Mouse (Mus musculus) cerebellum, adult 2 months (tissue): ENCODE results near the gene Epha8. TPM values are rescaled to one million over a fixed set of nuclear protein-coding genes. Genes with fewer than 3 reads are reported as not detected.

Source experiments
- DNase-seq, 2 experiments: peaks; one replicate each; pipeline ENCODE4 v3.0.0; 2021
- H3K27ac ChIP-seq: fragments of 200-500 bp; 2 replicates; pipeline ENCODE4 v1.5.1; 2012; ENCODE audit warnings: low read length, control low read depth, inconsistent platforms; ENCODE audit not compliant: insufficient read depth
- H3K27me3 ChIP-seq: fragments of 200-500 bp; 2 replicates; pipeline ENCODE4 v1.6.1; 2012; ENCODE audit warnings: inconsistent platforms, mild to moderate bottlenecking, low read length, moderate library complexity; ENCODE audit not compliant: control insufficient read depth, insufficient read depth
- H3K4me1 ChIP-seq: fragments of 200-500 bp; 2 replicates; pipeline ENCODE4 v1.6.1; 2011; ENCODE audit warnings: low read length; ENCODE audit not compliant: control insufficient read depth, insufficient read depth
- H3K4me3 ChIP-seq: fragments of 200-500 bp; replicated peaks from 2 replicates; pipeline ENCODE3; 2011; ENCODE audit warnings: mild to moderate bottlenecking, low read depth, low read length, control low read depth; ENCODE audit not compliant: insufficient read depth
- CTCF ChIP-seq: fragments of 200-500 bp; IDR thresholded peaks from 2 replicates; pipeline ENCODE4 v1.5.1; 2011; ENCODE audit warnings: low read depth, mild to moderate bottlenecking, control low read depth, low read length, moderate library complexity, borderline replicate concordance; ENCODE audit not compliant: insufficient read depth
- POLR2A ChIP-seq: fragments of 200-500 bp; IDR thresholded peaks from 2 replicates; pipeline ENCODE4 v1.6.1; 2011; ENCODE audit warnings: low read length, control low read depth, borderline replicate concordance; ENCODE audit not compliant: insufficient read depth
- WGBS: fragments of 180-500 bp; shearing (Covaris S2); methylation state at CpG from one replicate; pipeline ENCODE4 v1.1.7; 2018; 5-methylcytosine and 5-hydroxymethylcytosine counted together
- polyA plus RNA-seq: library from polyadenylated mRNA; depleted of rRNA; stranded (reverse); fragments of >200 nt; gene quantifications from 2 replicates; pipeline ENCODE4 v1.2.3, GENCODE M21; 2012

Epha8 gene
- polyA plus RNA-seq, 1 experiment = 44.5 TPM

DNA sequence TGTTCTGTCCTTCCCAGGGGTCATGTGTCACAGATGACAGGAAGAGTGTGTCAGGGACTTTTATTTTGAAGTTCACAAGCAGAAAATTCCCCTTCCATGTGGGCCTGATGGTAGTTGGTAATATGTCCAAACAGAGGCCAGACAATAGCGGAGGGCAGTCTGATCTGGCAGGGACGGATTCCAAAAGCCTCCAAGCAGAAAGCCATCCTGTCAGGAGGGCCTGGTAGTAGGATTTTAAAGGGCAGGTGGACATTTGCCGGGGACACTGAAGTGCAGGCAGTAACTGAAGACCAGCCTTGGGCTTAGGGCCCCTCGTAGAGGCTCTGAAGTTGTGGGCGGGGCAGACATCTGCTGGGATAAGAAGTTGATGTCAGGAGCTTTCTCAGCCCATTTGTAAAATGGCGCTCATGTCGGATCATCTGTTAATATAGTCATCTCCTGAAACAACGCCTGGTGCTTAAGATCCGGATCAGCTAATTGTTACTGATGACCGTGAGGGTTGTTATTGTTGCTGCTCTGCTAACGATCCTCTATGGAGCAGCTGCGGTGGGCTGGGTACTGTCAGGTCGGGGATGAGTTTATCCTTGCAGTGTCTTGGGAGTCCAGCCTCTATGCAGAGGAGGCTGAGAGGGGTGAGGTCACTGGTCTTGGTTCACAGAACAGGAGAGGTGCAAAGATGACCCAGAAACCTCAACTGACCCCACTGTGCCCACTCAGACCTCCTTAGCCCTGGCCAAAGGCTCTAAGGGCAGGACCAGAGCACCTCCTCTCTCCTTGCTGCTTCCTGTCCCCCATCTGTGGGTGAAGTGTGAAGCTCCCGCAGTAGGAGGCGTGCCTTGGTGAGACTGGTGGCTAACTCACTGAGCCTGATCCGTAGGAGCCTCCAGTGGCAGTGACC, 10.1 kb upstream of the Epha8 start:
- WGBS = 56% methylated on average over 16 of the region's 16 CpGs
- no peak for DNase-seq
- no peak overlapping the region for H3K27ac ChIP-seq
- H3K27me3 ChIP-seq = no peaks in the 10 kb centered on the region
- TF ChIP-seq CTCF = no peak
- TF ChIP-seq POLR2A = no peak
- no peak overlapping the region for H3K4me3 ChIP-seq
- H3K4me1 ChIP-seq = no peaks in the 10 kb centered on the region

- TF ChIP-seq POLR2A (no peak), CTCF (no peak)
- H3K27me3 ChIP-seq = no peaks in the 10 kb centered on the region
- no peak for DNase-seq
- H3K27ac ChIP-seq = no peak overlapping the region
- no peaks in the 10 kb centered on the region for H3K4me1 ChIP-seq
- no peak overlapping the region for H3K4me3 ChIP-seq
- WGBS = 63% methylated on average over 15 of the region's 15 CpGs
Observed at GRCm38 (mm10) chr4:136964990-136965421, 8.4 kb upstream of the Epha8 start.

DNA sequence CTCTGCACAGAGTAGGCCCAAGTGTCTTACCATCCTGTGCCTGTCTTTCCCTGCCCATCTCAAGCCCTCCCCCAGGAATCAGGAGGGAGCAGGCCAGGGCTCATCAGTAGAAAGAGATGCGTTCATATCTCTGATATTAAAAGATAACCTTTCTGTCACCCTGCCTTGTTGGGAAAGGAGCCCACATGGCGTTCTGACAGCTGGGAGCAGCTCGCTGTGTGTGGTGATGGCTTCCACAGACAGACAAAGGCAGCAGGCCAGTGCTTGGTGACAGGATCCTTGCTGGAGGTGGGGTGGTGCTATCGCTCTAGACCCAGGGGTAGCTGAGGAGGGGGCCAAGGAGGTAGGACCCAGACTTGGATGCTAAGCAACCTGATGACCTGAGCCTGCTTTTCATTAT, 5.8 kb upstream of the Epha8 start:
- H3K27ac ChIP-seq = no peak overlapping the region
- DNase-seq = no peak
- TF ChIP-seq CTCF (no peak), POLR2A (no peak)
- WGBS = 74% methylated on average over 4 of the region's 4 CpGs
- H3K4me1 ChIP-seq = peaks cover 2% of the 10 kb centered on the region; the same call in 1 of the 2 replicates
- no peak overlapping the region for H3K4me3 ChIP-seq
- no peaks in the 10 kb centered on the region for H3K27me3 ChIP-seq

- 63% methylated on average over 4 of the region's 4 CpGs for WGBS
- H3K27ac ChIP-seq = no peak overlapping the region
- no peak for TF ChIP-seq POLR2A
- TF ChIP-seq CTCF = no peak
- H3K27me3 ChIP-seq = no peaks in the 10 kb centered on the region
- no peak for DNase-seq
- H3K4me1 ChIP-seq = peaks cover 8% of the 10 kb centered on the region; the same call in 1 of the 2 replicates
- H3K4me3 ChIP-seq = no peak overlapping the region
Observed at GRCm38 (mm10) chr4:136961642-136962285, 5.1 kb upstream of the Epha8 start.

- WGBS = 90% methylated on average over 9 of the region's 9 CpGs
- H3K27ac ChIP-seq = no peak overlapping the region
- no peak for DNase-seq
- no peak for TF ChIP-seq POLR2A
- no peak for TF ChIP-seq CTCF
- H3K4me3 ChIP-seq = no peak overlapping the region
- H3K27me3 ChIP-seq = no peaks in the 10 kb centered on the region
- peaks cover 8% of the 10 kb centered on the region; the same call in 1 of the 2 replicates for H3K4me1 ChIP-seq
Observed at GRCm38 (mm10) chr4:136960581-136960980, 4.0 kb upstream of the Epha8 start.

DNA sequence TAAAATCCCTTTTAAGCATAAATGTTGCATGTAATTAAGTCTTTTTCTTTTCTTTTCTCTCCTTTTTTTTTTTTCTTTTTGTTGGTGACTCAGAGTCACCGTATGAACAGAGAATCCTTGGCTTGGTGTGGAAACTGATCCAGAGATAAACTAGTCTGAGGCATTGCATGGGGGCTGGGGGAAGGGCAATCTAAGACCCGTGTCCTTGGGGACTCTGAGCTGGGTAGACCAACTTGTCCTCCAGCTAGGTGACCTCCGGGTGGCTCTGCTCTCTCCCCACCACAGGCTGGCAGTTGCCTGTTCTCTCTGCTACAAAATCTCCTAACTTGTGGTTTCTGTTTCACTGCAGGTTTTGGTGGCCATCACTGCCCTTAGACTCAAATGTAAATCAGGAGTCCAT, 3.5 kb upstream of the Epha8 start:
- Histone ChIP-seq H3K4me3 (no peak overlapping the region), H3K27ac (no peak overlapping the region), H3K27me3 (no peaks in the 10 kb centered on the region), H3K4me1 (peaks cover 11% of the 10 kb centered on the region)
- DNase-seq = no peak
- TF ChIP-seq POLR2A = no peak
- TF ChIP-seq CTCF = no peak
- WGBS = 71% methylated on average over 3 of the region's 3 CpGs

- TF ChIP-seq POLR2A (no peak), CTCF (no peak)
- peaks cover 53% of the 10 kb centered on the region for H3K4me1 ChIP-seq
- DNase-seq = no peak
- 63% methylated on average over 6 of the region's 6 CpGs for WGBS
- H3K27ac ChIP-seq = no peak overlapping the region
- no peaks in the 10 kb centered on the region for H3K27me3 ChIP-seq
- peak overlapping the region; percentile 28 for H3K4me3 ChIP-seq
Observed at GRCm38 (mm10) chr4:136954562-136954961, 2.1 kb downstream of the Epha8 start.

DNA sequence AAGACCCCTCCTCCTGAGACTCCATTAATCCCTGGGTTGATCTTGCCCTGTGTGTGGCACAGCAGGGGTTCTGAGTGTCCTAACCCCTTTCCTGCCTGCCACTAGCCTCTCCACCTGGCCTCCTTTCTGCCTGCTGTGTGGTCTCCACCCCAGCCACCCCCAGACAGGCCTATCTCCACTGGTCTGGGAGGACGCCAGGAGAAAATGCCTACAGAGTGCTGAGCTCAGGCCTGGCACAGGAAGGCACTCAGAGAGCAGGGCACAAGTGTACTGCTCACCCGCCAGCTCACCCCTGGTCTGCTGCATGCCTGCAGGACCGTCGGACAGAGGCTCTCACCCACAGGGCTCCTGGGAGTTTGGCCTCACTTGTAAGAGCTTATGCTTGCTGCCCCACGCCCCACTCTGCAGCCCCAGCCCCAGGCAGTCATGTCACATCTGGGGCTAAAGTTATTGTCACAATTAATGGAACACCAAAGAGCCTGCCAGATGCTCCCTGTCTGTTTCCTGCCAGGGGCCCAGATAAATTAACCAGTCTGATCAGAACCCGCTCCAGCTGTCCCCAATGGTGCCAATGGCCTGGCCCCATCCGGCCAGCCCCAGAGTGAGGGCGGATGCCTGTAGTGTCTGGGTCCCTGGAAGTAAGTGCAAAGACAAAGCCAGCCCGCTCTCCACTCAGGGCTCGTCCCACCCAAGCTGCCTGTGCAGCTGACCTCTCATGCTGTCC, 7.2 kb downstream of the Epha8 start:
- TF ChIP-seq CTCF (no peak), POLR2A (no peak)
- Histone ChIP-seq H3K4me3 (no peak overlapping the region), H3K27me3 (no peaks in the 10 kb centered on the region), H3K27ac (no peak overlapping the region), H3K4me1 (peaks cover 47% of the 10 kb centered on the region)
- WGBS = 40% methylated on average over 10 of the region's 10 CpGs
- peak; percentile 65 to 77 for DNase-seq
